Mouse (Mus musculus) gastrocnemius, postnatal 14 days (tissue): ENCODE data around the gene Dlgap1. TPM values are rescaled to one million over a fixed set of nuclear protein-coding genes. Genes with fewer than 3 reads are reported as not detected.

ENCODE experiments used
- DNase-seq: peaks from one replicate; pipeline ENCODE4 v3.0.0; 2021; ENCODE audit warnings: mixed read lengths
- intact Hi-C: fragments of 180-260 bp; cut with DNase I; formaldehyde crosslinking; loops from one replicate; pipeline ENCODE4 v1.15.1; 2025; ENCODE audit warnings: low total_unique reads
- total RNA-seq, 2 experiments: library from RNA; stranded (reverse); gene quantifications; 2 replicates each; pipeline ENCODE4 v1.2.3; 2021

Dlgap1 gene
- total RNA-seq, 2 experiments from 2014 or later: 0.40 to 0.47 TPM

GRCm38 (mm10) chr17:70765337-70765736, 796.5 kb downstream of the Dlgap1 start:
- DNase-seq: no peak
- intact Hi-C loops: loop anchor here (10.0 kb wide), 1 partner anchor 59 kb away; no protein-coding TSS in a partner anchor

DNA sequence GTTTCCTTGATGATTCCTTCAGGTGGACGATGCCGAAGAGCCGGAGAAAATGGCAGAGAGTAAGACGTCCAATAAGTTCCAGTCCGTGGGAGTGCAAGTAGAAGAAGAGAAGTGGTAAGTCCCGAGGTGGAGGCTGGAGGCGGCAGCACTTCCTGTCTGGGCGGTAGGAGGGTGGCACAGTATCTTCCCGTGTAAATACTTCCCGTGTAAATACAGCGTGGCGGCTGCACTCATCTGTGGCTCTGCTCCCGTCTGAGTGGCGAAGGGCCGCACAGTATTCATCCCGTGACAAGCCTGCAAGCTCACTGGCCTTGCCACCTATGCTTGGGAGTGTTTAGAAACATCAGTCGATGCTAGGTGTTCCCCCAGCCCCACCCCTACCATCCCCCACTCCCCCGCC, 797.1 kb downstream of the Dlgap1 start:
- no peak for DNase-seq
- intact Hi-C loops: loop anchor here (10.0 kb wide), 1 partner anchor 59 kb away; no protein-coding TSS in a partner anchor

- DNase-seq: no peak
- intact Hi-C loops: no loop called here
These were observed 803.4 kb downstream of the Dlgap1 start for GRCm38 (mm10) chr17:70772120-70772899.

DNA sequence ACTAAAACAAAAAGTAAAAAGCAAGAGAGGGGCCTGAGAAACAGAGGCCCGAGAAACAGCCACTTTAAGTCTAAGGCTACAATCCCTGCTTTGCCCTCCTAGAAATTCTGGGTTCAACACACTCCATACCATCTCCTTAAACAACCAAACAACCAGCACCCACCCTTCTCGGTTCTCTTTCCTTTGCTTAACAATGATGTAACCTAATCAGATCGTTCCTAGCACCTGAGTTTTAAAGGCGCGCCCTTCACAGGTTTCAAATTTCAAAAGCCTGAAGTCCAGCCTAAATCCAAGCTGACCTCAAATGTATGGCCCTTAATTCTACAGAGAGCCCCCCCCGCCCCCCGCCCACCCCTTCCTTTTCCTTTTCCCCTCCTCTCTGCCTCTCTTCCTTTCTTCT, 810.9 kb downstream of the Dlgap1 start:
- intact Hi-C loops: no loop called here
- no peak for DNase-seq

DNA sequence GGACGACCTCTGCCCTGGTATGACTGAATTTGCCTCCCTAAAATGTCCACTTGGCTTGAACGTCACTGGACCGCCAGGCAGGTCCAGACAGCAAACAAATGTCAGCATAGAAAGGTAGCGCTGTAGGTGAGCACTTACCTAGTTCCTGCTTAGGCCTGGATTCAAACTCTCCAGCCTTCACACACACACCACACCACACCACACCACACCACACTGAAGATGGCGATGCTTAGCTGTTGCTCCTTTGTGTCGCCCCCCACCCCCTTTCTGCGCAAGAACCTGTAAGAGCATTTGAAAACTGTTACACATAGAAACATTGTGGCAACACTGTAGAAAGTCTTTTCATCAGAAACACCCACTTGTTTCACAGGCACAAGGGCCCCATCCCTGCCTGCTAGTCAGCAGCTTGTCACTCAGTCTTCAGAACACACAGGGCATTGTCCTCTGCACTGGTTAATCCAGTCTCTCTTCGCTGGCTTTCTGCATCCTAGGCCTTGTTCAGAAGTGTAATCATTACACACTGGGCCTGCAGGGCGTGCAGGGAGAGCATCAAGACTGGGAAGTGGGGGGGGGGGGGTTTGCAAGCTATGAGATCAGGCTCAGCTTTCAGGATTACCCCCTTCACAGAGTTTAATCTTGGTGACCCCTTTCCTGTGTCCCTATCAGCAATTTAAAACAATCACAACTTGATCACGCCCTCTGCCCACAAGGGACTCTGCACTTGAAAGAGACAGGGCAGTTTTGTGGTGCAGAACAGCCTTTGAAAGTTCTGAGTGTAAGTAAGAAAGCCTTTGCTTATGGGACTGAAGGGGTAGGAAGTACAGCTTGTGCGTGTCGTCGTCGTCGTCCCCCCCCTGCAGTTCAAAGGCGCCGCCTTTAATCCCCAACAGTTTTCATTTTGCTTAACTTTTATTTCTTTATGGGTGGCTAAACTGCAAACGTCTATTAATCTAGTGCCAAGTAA, 812.1 kb downstream of the Dlgap1 start:
- no peak for DNase-seq
- intact Hi-C loops: no loop called here

DNA sequence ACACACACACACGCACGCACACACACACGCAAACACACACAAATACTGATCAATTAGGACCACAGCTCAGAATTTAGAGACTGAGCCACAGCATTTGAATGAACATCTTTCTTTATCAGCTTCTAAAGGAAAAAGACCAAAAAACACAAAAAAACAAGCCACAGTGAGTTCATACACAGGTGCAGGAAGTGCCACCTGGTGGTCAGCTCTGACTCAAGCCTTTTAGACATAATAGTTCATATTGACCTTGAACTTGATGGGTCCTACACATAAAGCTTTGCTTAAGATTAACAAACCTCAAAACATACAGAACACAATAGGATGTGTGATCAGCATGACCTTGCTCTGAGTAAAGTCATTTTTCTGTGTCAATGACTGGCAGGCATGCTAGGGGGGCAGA, 814.4 kb downstream of the Dlgap1 start:
- no peak for DNase-seq
- intact Hi-C loops: no loop called here

DNA sequence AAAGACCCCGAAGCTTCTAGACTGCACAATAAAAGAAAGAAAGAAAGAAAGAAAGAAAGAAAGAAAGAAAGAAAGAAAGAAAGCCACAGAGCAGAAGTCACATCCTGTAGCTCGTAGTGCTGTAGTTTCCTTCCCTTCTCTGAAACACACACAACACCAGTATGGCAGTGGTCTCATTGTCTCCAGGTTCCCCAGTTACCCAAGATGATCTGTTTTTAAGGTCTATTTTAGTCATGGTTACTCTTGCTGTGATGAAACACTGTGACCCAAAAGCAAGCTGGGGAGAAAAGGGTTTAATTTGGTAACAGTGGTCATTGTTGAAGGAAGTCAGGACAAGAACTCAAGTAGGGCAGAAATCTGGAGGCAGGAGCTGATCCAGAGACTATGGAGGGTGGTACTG, 818.5 kb downstream of the Dlgap1 start:
- intact Hi-C loops: no loop called here
- DNase-seq: no peak

GRCm38 (mm10) chr17:70790801-70791200, 821.9 kb downstream of the Dlgap1 start:
- intact Hi-C loops: no loop called here

GRCm38 (mm10) chr17:70791596-70792275, 822.9 kb downstream of the Dlgap1 start:
- DNase-seq: no peak
- intact Hi-C loops: no loop called here

More at GRCm38 (mm10) chr17:70790801-70791200, 821.9 kb downstream of the Dlgap1 start:
- no peak for DNase-seq

GRCm38 (mm10) chr17:70794291-70794690, 825.4 kb downstream of the Dlgap1 start:
- intact Hi-C loops: no loop called here
- peak; percentile 28 for DNase-seq

GRCm38 (mm10) chr17:70794722-70795121, 825.8 kb downstream of the Dlgap1 start:
- DNase-seq: no peak
- intact Hi-C loops: no loop called here

DNA sequence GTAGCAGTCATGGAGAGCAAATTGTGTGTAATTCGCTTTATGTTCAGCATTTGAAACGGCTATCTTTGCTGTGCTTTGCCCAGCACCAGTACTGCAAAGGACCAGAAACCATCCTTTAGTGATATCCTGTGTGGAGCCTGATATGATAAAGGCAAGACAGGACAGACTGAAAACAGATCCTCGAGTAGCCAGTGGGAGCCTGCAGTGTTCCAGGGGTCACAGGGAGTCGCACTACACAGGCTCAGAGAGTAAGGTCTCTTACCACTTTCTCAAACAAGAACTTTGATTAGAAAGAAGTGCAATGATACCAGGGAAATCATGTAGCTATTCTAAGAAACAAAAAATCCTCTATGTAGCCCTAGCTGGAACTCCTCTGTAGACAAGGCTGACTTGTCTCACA, 826.3 kb downstream of the Dlgap1 start:
- no peak for DNase-seq
- intact Hi-C loops: no loop called here

DNA sequence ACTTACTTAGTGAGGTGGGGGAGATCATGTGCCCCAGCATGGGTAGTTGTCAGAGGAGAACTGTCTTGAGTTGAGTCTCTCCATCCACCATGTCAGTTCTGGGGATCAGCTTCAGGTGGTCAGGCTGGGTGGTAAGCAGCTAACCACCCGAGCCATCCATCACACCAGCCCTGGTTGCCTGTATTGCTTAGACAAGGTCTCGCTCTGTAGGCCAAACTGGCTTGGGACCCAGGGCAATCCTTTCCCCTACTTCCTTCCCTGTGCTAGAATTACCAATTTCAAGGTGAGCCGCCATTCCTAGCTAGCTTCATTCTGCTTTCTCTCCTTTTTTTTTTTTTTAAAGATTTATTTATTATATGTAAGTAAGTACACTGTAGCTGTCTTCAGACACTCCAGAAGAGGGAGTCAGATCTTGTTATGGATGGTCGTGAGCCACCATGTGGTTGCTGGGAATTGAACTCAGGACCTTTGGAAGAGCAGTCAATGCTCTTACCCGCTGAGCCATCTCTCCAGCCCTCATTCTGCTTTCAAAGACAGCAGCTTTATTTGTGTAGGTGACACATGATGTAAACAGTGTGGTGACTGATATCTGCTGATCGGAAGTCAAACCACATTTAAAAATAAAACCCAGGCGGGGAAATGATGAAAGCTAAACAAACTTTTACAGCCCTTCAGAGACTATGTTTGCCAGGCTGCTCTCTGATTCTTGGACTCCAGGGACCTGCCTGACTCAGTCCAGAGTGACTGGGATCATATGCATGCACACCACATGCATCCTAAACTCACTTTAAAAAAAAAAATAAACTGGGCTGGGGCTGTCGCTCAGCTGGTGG, 828.3 kb downstream of the Dlgap1 start:
- intact Hi-C loops: no loop called here
- DNase-seq: no peak

DNA sequence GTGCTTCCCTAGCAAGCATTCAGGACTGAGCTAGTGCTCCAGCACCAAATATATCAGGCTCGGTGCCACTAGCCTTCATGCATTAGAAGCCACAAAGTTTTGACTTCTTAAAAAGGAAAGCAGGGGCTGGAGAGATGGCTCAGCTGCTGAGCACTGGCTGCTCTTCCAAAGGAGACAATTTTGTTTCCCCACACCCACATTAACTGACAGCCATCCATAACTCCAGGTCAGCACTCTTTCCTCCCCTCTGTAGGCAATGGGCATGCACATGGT, 828.8 kb downstream of the Dlgap1 start:
- intact Hi-C loops: no loop called here
- DNase-seq: no peak

DNA sequence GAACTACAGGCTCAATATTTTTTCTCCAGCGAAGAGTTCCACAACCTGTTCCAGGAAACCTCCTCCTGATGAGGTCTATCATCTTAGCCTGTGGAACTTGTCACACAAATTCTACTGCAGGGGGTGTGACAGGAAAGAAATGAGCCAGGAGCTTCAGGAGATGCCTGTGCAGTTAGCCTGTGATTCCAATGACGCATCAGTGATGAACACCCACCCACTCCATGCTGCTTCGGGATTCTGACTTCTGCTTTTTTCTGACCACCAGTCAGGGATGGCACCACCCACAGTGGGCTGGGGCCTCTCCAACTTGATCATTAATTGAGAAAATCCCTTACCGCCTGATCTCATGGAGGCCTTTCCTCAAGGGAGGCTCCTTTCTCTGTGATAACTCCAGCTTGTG, 830.4 kb downstream of the Dlgap1 start:
- no peak for DNase-seq
- intact Hi-C loops: no loop called here

- DNase-seq: no peak
- intact Hi-C loops: no loop called here
These were observed 833.1 kb downstream of the Dlgap1 start for GRCm38 (mm10) chr17:70802022-70802421.

DNA sequence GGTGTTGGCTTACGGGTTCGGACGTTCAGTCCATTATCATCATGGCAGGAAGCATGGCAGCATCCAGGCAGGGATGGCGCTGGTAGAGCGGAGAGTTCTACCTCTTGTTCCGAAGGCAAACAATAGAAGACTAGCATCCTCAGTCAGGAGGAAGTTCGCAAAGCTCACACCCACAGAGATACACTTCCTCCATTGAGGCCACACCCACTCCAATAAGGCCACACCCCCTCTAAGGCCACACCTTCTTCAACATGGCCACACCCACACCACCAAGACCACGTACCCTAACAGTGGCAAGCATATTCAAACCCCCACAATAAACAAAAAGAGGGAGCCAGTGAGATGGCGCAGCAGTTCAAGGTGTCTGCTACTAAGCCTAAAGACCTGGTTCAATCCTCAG, 837.0 kb downstream of the Dlgap1 start:
- intact Hi-C loops: no loop called here
- no peak for DNase-seq

DNA sequence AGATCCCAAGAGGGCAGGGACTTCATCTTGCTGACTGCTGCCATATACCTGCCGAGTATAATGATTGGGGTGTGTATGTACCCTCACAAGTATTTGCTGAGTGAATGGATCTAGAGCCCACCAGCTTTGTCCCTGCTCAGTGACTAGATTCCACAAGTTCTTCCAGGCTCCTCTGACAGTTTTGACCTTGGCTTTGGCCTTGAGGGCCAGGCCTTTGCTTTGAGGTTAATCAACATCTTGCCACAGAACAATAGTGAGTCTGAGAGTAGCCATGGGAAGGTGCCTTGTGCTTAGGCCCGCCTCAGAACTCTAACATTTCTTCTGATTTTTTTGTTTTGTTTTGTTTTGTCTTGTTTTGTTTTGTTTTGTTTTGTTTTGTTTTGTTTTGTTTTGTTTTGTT, 837.7 kb downstream of the Dlgap1 start:
- intact Hi-C loops: no loop called here
- DNase-seq: no peak

- intact Hi-C loops: no loop called here
- no peak for DNase-seq
These were observed 839.0 kb downstream of the Dlgap1 start for GRCm38 (mm10) chr17:70807885-70808284.
